Mouse (Mus musculus) kidney, postnatal 4 days (tissue): ENCODE measurements around the gene Agt.

Experiments
- DNase-seq, 2 experiments: peaks; one replicate each; pipeline ENCODE4 v3.0.0; 2021; ENCODE audit warnings: mixed read lengths in 2 of 2

Agt gene

GRCm38 (mm10) chr8:124569593-124569992, at the start of gene Agt:
Agt (minus strand) TSS chr8:124569706.
- DNase-seq, result peak; percentile 25 to 53

- DNase-seq, result peak in 1 of 2 experiments; percentile 39
These were observed 48.7 kb upstream of the Agt start for GRCm38 (mm10) chr8:124618252-124618651.

GRCm38 (mm10) chr8:124617266-124617869, 47.9 kb upstream of the Agt start:
- DNase-seq, result peak; percentile 83 to 86

GRCm38 (mm10) chr8:124614325-124614724, 44.8 kb upstream of the Agt start:
- DNase-seq, result no peak

GRCm38 (mm10) chr8:124608972-124609353, 39.5 kb upstream of the Agt start:
- DNase-seq, result peak; percentile 49 to 56

GRCm38 (mm10) chr8:124608239-124608971, 38.9 kb upstream of the Agt start:
- DNase-seq, result peak; percentile 49 to 65

- DNase-seq, result no peak
These were observed 34.6 kb upstream of the Agt start for GRCm38 (mm10) chr8:124604066-124604465.

GRCm38 (mm10) chr8:124589393-124589792, 19.9 kb upstream of the Agt start:
- DNase-seq, result no peak

- DNase-seq, result no peak
These were observed 17.1 kb upstream of the Agt start for GRCm38 (mm10) chr8:124586556-124586955.

- DNase-seq, result peak in 1 of 2 experiments; percentile 19
These were observed 16.4 kb upstream of the Agt start for GRCm38 (mm10) chr8:124585718-124586425.

- DNase-seq, result no peak
These were observed 7.2 kb upstream of the Agt start for GRCm38 (mm10) chr8:124576751-124577150.

- no peak for DNase-seq
These were observed 6.3 kb upstream of the Agt start, which contains the start of gene Capn9 for GRCm38 (mm10) chr8:124575811-124576210. Capn9 (plus strand) TSS chr8:124576111.

GRCm38 (mm10) chr8:124573552-124574340, 4.2 kb upstream of the Agt start:
- DNase-seq, result peak; percentile 95

- no peak for DNase-seq
These were observed 2.9 kb upstream of the Agt start for GRCm38 (mm10) chr8:124572430-124572775.

GRCm38 (mm10) chr8:124571732-124572429, 2.4 kb upstream of the Agt start:
- no peak for DNase-seq

- no peak for DNase-seq
These were observed 406 bp downstream of the Agt start for GRCm38 (mm10) chr8:124569100-124569499.

- DNase-seq, result no peak
These were observed 1.9 kb downstream of the Agt start for GRCm38 (mm10) chr8:124567584-124567983.

- DNase-seq, result no peak
These were observed 2.4 kb downstream of the Agt start for GRCm38 (mm10) chr8:124567126-124567525.

- DNase-seq, result no peak
These were observed 12.0 kb downstream of the Agt start for GRCm38 (mm10) chr8:124557476-124557875.

- DNase-seq, result no peak
These were observed 12.8 kb downstream of the Agt start for GRCm38 (mm10) chr8:124556658-124557057.

GRCm38 (mm10) chr8:124556164-124556563, 13.3 kb downstream of the Agt start:
- no peak for DNase-seq

- no peak for DNase-seq
These were observed 14.3 kb downstream of the Agt start for GRCm38 (mm10) chr8:124555113-124555750.
